Mouse (Mus musculus): ENCODE results near the gene Ift57. TPM values are rescaled to one million over a fixed set of nuclear protein-coding genes. Genes with fewer than 3 reads are reported as not detected.
A peak's percentile ranks its signal among the peaks of the same experiment; 100 is the strongest.

Ift57 gene
- total RNA-seq (2021) = 10 to 100 TPM; 52.2 to 54.3 TPM

GRCm38 (mm10) chr16:49698620-49699525, at the start of gene Ift57:
Gene Ift57, plus strand, starts transcription at chr16:49699233.
- DNase-seq (ENCODE audit: extremely low spot score in 1 of 2, low spot score in 2 of 2) = peak; percentile 99
- intact Hi-C loops (cut with DNase I) = no loop called here

DNA sequence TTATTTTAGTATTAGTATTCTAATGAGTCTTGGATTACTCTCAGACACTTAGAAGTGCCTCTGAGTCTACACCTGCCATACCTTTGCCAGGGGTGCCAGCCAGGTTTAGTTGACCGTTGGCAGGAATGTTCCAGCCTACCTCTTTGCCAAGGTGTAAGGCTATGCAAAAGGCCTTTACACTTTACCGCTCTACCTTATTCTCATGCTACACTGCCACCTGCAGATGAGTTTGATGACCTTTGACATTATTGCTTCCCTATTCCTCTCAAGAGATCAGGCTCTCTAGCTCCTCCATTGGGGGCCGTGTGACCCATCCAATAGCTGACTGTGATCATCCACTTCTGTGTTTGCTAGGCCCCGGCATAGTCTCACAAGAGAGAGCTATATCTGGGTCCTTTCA, 41.9 kb upstream of the Ift57 start:
- intact Hi-C loops (cut with DNase I) = no loop called here
- DNase-seq (ENCODE audit: extremely low spot score in 1 of 2, low spot score in 2 of 2) = no peak

GRCm38 (mm10) chr16:49658029-49658428, 41.0 kb upstream of the Ift57 start:
- intact Hi-C loops (cut with DNase I) = no loop called here
- no peak for DNase-seq (ENCODE audit: extremely low spot score in 1 of 2, low spot score in 2 of 2)

- DNase-seq (ENCODE audit: extremely low spot score in 1 of 2, low spot score in 2 of 2) = no peak
- intact Hi-C loops (cut with DNase I) = no loop called here
Measured at GRCm38 (mm10) chr16:49659131-49659530, 39.9 kb upstream of the Ift57 start.

GRCm38 (mm10) chr16:49660111-49660510, 38.9 kb upstream of the Ift57 start:
- intact Hi-C loops (cut with DNase I) = no loop called here
- DNase-seq (ENCODE audit: extremely low spot score in 1 of 2, low spot score in 2 of 2) = no peak

DNA sequence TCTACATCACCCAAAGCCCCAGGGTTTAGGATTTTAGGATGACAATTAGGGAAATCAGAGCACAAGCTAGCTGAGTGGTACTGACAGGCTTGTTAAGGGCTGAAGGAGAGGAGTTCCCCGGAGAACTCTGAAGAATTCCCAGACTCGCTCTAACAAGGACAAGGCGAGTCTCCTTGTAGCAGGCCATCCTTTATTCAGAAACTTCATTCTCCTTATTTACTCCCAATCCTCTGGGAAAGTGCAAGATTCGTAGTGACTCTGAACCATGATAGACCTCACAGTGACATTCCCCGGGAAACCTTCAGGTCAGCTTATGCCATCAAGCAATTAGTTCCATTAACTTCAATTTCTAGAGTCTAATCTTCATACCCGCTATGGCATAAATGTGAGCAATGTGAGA, 36.8 kb upstream of the Ift57 start:
- intact Hi-C loops (cut with DNase I) = no loop called here
- no peak for DNase-seq (ENCODE audit: extremely low spot score in 1 of 2, low spot score in 2 of 2)

DNA sequence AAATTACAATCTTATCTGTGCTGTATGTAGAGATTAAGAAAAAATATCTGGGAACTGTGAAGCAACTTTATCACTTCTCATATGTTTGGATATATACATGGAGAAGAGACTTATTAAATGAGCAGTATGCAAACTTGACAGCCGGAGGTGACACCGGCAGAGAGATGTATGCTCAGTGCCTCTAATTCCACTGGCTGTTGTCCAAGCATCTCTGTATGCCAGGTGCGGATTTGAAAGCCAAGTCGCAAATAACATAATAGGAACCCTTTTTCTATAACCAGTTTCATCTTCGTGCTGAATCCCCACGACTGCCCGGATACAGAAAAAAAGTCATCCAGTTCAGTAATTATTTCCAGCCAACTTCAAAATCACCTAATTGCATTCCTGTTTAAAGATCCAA, 34.4 kb upstream of the Ift57 start:
- DNase-seq (ENCODE audit: extremely low spot score in 1 of 2, low spot score in 2 of 2) = no peak
- intact Hi-C loops (cut with DNase I) = no loop called here

GRCm38 (mm10) chr16:49679666-49680065, 19.4 kb upstream of the Ift57 start:
- intact Hi-C loops (cut with DNase I) = no loop called here
- DNase-seq (ENCODE audit: extremely low spot score in 1 of 2, low spot score in 2 of 2) = no peak

DNA sequence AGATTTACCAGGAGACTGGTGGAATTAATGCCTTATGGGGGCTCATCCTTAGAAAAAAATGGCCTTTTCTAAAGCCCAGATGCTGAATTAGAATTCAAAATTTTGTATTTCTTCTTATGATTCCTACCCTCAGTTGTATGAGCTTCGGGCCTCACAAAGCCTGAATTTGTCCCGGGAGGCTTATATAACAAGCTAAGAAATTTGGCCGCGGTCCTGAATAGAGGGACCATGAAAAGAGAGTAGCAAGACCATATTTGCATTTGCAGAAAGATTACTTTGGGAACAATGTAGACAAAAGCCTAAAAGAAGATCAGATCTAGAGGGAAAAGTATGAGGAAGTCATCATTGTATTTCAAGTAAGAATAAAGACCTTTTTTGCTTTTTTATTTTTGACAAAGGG, 14.1 kb upstream of the Ift57 start:
- no peak for DNase-seq (ENCODE audit: extremely low spot score in 1 of 2, low spot score in 2 of 2)
- intact Hi-C loops (cut with DNase I) = no loop called here

GRCm38 (mm10) chr16:49699821-49700220, 788 bp downstream of the Ift57 start:
- intact Hi-C loops (cut with DNase I) = loop anchor here (5.0 kb wide), 1 partner anchor 157 kb away; no protein-coding TSS in a partner anchor
- DNase-seq (ENCODE audit: extremely low spot score in 1 of 2, low spot score in 2 of 2) = no peak

GRCm38 (mm10) chr16:49708074-49708473, 9.0 kb downstream of the Ift57 start:
- intact Hi-C loops (cut with DNase I) = no loop called here

DNA sequence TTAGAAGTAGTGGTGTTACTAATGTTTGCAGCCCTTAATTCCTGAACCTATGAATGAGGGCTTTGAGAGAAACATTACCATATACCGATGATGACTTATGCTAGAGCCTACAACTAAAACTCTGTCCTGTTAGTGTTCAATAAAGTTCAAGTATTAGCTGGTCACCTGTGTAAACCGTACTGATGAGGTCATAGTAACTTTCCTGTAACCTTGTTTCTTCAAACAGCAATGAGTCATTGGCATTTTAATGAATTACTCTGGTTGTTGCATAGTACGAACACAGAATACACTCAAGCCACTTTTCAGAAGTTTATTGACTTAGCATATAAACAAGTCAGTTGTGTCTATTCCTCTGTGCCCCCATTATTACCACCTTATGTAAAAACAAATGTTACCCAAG, 11.2 kb downstream of the Ift57 start:
- no peak for DNase-seq (ENCODE audit: extremely low spot score in 1 of 2, low spot score in 2 of 2)
- intact Hi-C loops (cut with DNase I) = no loop called here

More at GRCm38 (mm10) chr16:49708074-49708473, 9.0 kb downstream of the Ift57 start:
- no peak for DNase-seq (ENCODE audit: extremely low spot score in 1 of 2, low spot score in 2 of 2)

GRCm38 (mm10) chr16:49713302-49713701, 14.3 kb downstream of the Ift57 start:
- no peak for DNase-seq (ENCODE audit: extremely low spot score in 1 of 2, low spot score in 2 of 2)
- intact Hi-C loops (cut with DNase I) = no loop called here

DNA sequence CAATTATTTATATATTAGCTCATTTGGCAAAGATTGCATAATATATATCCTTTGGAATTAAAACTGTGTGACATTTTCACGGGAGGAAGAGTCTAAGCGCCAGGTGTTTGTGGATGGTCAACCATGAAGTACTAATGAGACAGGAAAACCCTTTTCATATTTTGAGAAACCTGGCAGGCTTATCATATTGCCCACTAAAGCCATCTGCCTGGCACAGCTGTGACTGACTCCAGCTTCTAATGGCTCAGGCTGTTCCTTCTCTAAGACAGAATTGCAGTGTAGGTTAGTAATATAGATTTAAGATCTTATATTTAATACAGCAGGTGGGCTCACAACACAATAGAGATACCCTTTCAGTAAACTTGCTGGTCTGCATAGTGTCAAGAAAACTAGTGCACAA, 21.6 kb downstream of the Ift57 start:
- intact Hi-C loops (cut with DNase I) = no loop called here

GRCm38 (mm10) chr16:49721678-49722077, 22.6 kb downstream of the Ift57 start:
- intact Hi-C loops (cut with DNase I) = no loop called here
- peak in 1 of 2 experiments; percentile 25 for DNase-seq (ENCODE audit: extremely low spot score in 1 of 2, low spot score in 2 of 2)

More for the DNA sequence above, 21.6 kb downstream of the Ift57 start:
- no peak for DNase-seq (ENCODE audit: extremely low spot score in 1 of 2, low spot score in 2 of 2)

DNA sequence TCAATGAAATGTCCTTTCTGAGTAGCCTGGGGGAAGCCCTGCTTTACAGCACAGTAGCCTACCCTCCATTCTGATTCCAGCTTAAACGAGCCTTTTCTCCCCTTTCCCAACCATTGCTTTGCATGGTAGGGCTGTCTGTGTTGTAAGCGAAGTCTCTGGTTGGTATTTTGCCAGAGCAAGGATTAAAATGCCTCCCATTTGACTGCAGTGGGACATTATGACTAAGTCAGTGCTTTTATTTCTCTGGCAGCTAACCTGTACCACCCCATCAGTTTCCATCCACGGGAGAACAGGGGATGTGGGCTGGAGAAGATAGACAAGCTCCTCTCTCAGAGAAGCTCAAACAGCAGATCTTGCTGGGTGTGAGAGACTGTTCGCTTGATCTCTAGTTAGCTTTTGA, 24.2 kb downstream of the Ift57 start:
- intact Hi-C loops (cut with DNase I) = no loop called here
- no peak for DNase-seq (ENCODE audit: extremely low spot score in 1 of 2, low spot score in 2 of 2)

DNA sequence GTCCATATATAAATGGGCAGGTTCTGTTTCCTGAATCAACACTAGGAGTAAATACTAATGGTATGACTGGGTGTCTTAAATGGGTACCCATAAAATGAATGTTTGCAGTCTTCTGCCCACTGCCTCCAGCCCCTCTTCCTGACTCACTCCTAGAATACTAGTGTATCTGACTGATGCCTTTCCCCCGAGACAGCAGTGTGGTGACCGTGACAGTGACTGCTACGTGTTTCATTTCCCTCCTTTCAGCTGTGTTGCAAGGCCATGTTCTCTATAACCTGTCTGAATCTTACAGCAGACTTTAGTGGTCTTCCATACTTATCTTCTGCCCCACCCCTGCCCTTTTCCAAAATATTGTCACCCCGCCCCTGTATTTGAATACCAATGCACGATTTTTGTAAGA, 25.2 kb downstream of the Ift57 start:
- intact Hi-C loops (cut with DNase I) = no loop called here

DNA sequence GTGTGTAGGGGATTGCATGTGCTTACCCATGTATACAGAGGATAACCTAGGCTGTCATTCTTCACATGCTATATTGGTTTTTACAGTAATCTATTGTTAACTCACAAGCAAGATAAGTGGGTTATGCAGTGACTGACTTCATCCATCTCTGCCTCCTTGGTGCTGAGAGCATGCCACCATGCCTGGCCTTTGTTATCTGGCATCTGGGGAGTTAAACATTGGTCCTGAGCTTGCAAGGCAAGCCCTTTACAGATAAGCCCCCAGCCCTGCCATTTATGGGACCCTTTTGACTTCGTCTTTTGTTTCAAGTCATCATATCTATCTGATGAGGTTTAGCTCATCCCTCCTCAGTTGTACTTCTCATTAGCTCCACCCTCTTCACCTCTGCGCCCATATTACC, 25.9 kb downstream of the Ift57 start:
- intact Hi-C loops (cut with DNase I) = no loop called here
- DNase-seq (ENCODE audit: extremely low spot score in 1 of 2, low spot score in 2 of 2) = no peak

More for the DNA sequence above, 25.2 kb downstream of the Ift57 start:
- no peak for DNase-seq (ENCODE audit: extremely low spot score in 1 of 2, low spot score in 2 of 2)

DNA sequence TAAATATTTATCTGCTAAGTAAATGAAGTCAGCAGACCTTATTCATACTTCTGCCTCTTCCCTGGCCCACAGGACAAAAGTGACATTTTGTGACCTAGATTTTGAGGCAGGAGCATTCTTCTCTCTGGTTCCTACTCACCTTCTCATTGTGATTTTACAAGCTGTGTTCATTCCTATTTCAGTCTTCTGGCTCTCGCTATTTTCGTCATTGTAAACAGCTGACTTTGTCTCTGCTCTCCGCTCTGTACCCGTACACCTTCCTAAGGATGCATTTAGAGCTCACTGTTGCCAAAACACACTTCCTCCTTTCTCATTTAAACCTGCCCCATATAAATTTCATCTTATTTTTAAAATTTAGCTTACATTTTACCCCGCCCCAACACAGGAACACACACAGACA, 26.4 kb downstream of the Ift57 start:
- DNase-seq (ENCODE audit: extremely low spot score in 1 of 2, low spot score in 2 of 2) = no peak
- intact Hi-C loops (cut with DNase I) = no loop called here

DNA sequence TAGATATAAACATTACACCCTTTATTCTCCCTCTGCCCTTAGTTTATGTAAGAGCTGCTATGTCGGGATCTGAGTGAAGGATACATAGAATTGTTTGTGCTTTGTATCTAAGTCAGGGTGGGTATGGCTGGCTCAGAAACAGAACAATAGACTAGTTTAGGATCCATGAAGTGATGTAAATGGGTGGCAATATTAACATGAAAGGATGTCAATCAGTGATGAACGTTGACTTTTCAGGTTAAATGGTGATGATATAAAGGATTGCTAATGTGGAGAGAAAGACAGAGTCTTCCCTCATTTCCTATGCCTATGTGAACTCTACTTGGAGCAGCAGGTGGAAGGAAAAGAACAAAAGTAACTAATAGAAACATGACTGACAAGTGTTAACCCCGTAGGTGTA, 27.2 kb downstream of the Ift57 start:
- no peak for DNase-seq (ENCODE audit: extremely low spot score in 1 of 2, low spot score in 2 of 2)
- intact Hi-C loops (cut with DNase I) = no loop called here

DNA sequence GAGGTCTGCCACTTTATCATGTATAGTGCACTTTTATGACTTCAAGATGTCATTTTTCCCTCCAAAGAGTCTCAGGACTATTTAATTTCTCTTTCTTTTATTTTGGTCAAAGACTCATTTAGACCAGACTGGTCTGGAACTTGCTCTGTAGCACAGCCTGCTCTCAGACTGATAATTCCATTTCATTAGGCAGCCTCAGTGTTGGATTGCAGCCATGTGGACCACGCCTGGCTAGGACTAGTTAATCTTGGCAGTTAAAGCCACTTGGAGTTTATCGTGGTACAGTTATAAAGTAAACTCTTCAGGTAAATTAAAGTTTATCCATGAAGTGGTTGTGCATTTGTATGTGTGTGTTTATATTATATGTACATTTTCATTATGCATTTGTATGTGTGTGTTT, 27.7 kb downstream of the Ift57 start:
- intact Hi-C loops (cut with DNase I) = no loop called here

More for the DNA sequence above, 27.7 kb downstream of the Ift57 start:
- DNase-seq (ENCODE audit: extremely low spot score in 1 of 2, low spot score in 2 of 2) = no peak

Data from left cerebral cortex, postnatal 10 days (tissue).